In the genomic region with DNA sequence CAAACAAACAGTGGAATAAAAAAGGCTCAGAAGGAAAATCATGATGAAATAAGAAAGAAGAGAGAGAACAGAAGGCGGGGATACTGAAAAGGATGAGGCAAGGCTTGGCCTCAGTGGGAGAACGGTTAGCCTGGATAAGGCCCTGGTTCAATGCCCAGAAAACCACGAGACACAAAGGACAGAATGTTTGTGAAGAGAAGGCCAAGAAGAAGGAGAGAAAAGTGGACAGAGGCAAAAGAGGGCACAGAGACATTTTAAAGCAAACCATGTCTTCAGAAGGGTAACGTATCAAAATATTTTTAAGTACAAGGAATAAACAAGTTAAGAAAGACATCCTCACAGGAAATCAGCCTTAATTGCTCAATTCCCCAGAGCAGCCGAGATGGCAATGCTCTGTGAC, we compare ENCODE assay signal across 10 mouse cellular contexts.
DNase-seq lines count a peak whose midpoint lies in the region; TF ChIP-seq lines count a peak whose summit lies in the region.
"Had no signal": no experiment of that assay in that cellular context is flagged by ENCODE, and none has a peak within 500 bp of the region (broad histone marks: within the 10 kb centered on the region; RNA-seq: fewer than 3 reads in every experiment).

No protein-coding gene starts in this region.

- WGBS in lung, adult 2 months, result 40% methylated on average over 5 of the region's 5 CpGs

- no peak overlapping the region for H3K4me3 ChIP-seq in lung, adult 2 months (replicated peaks; ENCODE audit: extremely low read depth, low read depth, low read length)
- H3K4me3 ChIP-seq: limb, embryonic 13.5 days had no signal

- no peaks in the 10 kb centered on the region for H3K4me1 ChIP-seq in lung, adult 2 months (ENCODE audit: control insufficient read depth, insufficient read depth, low read length)

- no peak for TF ChIP-seq CTCF in lung, adult 2 months (IDR thresholded peaks at IDR 0.05; ENCODE audit: insufficient read depth, low read length)

- DNase-seq in adrenal gland, adult 2 months, result peak; percentile 29
- no peak for DNase-seq in adrenal gland, postnatal 25 days
- DNase-seq in lung, adult 18-20 months, result peak; percentile 46 to 63
- DNase-seq in lung, adult 2 months, result no peak
- peak; percentile 71 to 78 for DNase-seq in heart, adult 9 months (ENCODE audit: low spot score in 2 of 2)
- peak; percentile 12 to 32 for DNase-seq in lung, postnatal 4 days
- no peak for DNase-seq in embryo, embryonic 10 days (ENCODE audit: low spot score)
- DNase-seq in thymus, postnatal 0 days (ENCODE audit: low spot score), result no peak
- DNase-seq: layer of hippocampus, adult 9-11 months had no signal

- TF ChIP-seq POLR2A in lung, adult 2 months (IDR thresholded peaks at IDR 0.05; ENCODE audit: borderline replicate concordance, extremely low read depth, low read depth, low read length), result no peak

Comparison
In these comparisons a context has a peak if more than half of its experiments do, and no peak if none do; other contexts are left out.
1. DNase-seq: peak in adrenal gland, adult 2 months (single experiment), lung, adult 18-20 months (2 of 2), heart, adult 9 months (2 of 2) and lung, postnatal 4 days (2 of 2); none in adrenal gland, postnatal 25 days (single experiment), lung, adult 2 months (single experiment), embryo, embryonic 10 days (single experiment) and thymus, postnatal 0 days (single experiment).